ENCODE assay signal across 9 mouse cellular contexts in genomic region chrX:11632011-11632410, GRCm38 (mm10).
DNase-seq lines count a peak whose midpoint lies in the region; ATAC-seq and TF ChIP-seq lines count a peak whose summit lies in the region.
"Had no signal": no experiment of that assay in that cellular context is flagged by ENCODE, and none has a peak within 500 bp of the region (broad histone marks: within the 10 kb centered on the region; RNA-seq: fewer than 3 reads in every experiment).

No protein-coding gene starts in this region.

- peak overlapping the region; percentile 36 for H3K4me2 ChIP-seq in liver, embryonic 16.5 days (ENCODE audit: low read depth, low read length)

- TF ChIP-seq POLR2A in spleen, adult 2 months (IDR thresholded peaks at IDR 0.05; ENCODE audit: low read depth, low read length), result no peak

- no peaks in the 10 kb centered on the region for H3K27me3 ChIP-seq in spleen, adult 2 months (ENCODE audit: control insufficient read depth, insufficient read depth, low read length)
- no peaks in the 10 kb centered on the region; the same call in 1 of the 2 replicates for H3K27me3 ChIP-seq in liver, embryonic 16.5 days (ENCODE audit: control insufficient read depth, insufficient read depth, low read depth, low read length)

- H3K36me3 ChIP-seq in spleen, adult 2 months (ENCODE audit: control insufficient read depth, insufficient read depth, low read length), result no peaks in the 10 kb centered on the region
- H3K36me3 ChIP-seq in liver, embryonic 16.5 days (ENCODE audit: control insufficient read depth, insufficient read depth), result no peaks in the 10 kb centered on the region

- peak overlapping the region; percentile 30; the same call in 1 of the 2 replicates for H3K4me3 ChIP-seq in spleen, adult 2 months (ENCODE audit: extremely low read depth, insufficient read depth, insufficient read length)
- 0 out of 2 replicates have a peak overlapping the region, but pooled peaks have one; percentile 3 for H3K4me3 ChIP-seq in liver, embryonic 16.5 days (ENCODE audit: low read depth, low read length)
- H3K4me3 ChIP-seq: left cerebral cortex, adult 2 months had no signal

- no peak for TF ChIP-seq CTCF in spleen, adult 2 months (IDR thresholded peaks at IDR 0.05; ENCODE audit: extremely low read depth, insufficient read depth, insufficient read length, insufficient replicate concordance)

- DNase-seq in cerebellum, postnatal 14 days, result peak; percentile 11 to 30
- DNase-seq in cerebellum, postnatal 4 days (ENCODE audit: low spot score in 2 of 2), result no peak
- no peak for DNase-seq in spleen, adult 2 months (ENCODE audit: low read depth in 1 of 2, low spot score in 2 of 2)
- no peak for DNase-seq in spleen, postnatal 10 days (ENCODE audit: low spot score in 2 of 2)
- peak; percentile 35 for DNase-seq in thymus, postnatal 4 days
- DNase-seq in kidney, adult 9 months, result no peak
- DNase-seq in frontal cortex, postnatal 14 days (ENCODE audit: low spot score in 2 of 2), result no peak

- no peak overlapping the region for H3K27ac ChIP-seq in spleen, adult 2 months (ENCODE audit: insufficient read depth, low read length)
- H3K27ac ChIP-seq in liver, embryonic 16.5 days (ENCODE audit: low read length), result no peak overlapping the region
- H3K27ac ChIP-seq: left cerebral cortex, adult 2 months had no signal

- H3K4me1 ChIP-seq in spleen, adult 2 months (ENCODE audit: control insufficient read depth, insufficient read depth, insufficient read length), result no peaks in the 10 kb centered on the region; the same call in 1 of the 2 replicates
- no peaks in the 10 kb centered on the region for H3K4me1 ChIP-seq in liver, embryonic 16.5 days (ENCODE audit: control insufficient read depth, low read depth, low read length)

- H3K9me3 ChIP-seq in liver, embryonic 16.5 days (replicated peaks; ENCODE audit: control insufficient read depth, low read length), result no peaks in the 10 kb centered on the region

- no peak for ATAC-seq in liver, embryonic 16.5 days (ENCODE audit: low read depth)

- no peak overlapping the region for H3K9ac ChIP-seq in liver, embryonic 16.5 days (ENCODE audit: low read depth, low read length)

- WGBS in spleen, adult 2 months, result 25% methylated on average over 14 of the region's 14 CpGs
- WGBS in liver, embryonic 16.5 days (ENCODE audit: insufficient replicate concordance), result 20% methylated on average over 14 of the region's 14 CpGs

Comparison
In these comparisons a context has a peak if more than half of its experiments do, and no peak if none do; other contexts are left out.
1. DNase-seq: peak in cerebellum, postnatal 14 days (2 of 2) and thymus, postnatal 4 days (single experiment); none in cerebellum, postnatal 4 days (0 of 2), spleen, adult 2 months (0 of 2), spleen, postnatal 10 days (0 of 2), kidney, adult 9 months (single experiment) and frontal cortex, postnatal 14 days (0 of 2).